ENCODE assay signal across 8 mouse cellular contexts in genomic region chr11:84827901-84828503, GRCm38 (mm10). TPM values are rescaled to one million over a fixed set of nuclear protein-coding genes. Genes with fewer than 3 reads are reported as not detected.
DNase-seq lines count a peak whose midpoint lies in the region; ATAC-seq and TF ChIP-seq lines count a peak whose summit lies in the region.

No protein-coding gene starts in this region.

- no peak; the same call in 1 of the 2 replicates for ATAC-seq in neural tube, embryonic 13.5 days (ENCODE audit: low read depth)
- ATAC-seq in CD4-positive, CD25-positive, alpha-beta regulatory T cell, adult 4 months: no peak

- H3K4me1 ChIP-seq in lung, adult 2 months (ENCODE audit: control insufficient read depth, insufficient read depth, low read length): peaks cover 4% of the 10 kb centered on the region; the same call in 1 of the 2 replicates
- peaks cover 66% of the 10 kb centered on the region for H3K4me1 ChIP-seq in erythroblast, embryonic 14.5 days (ENCODE audit: control insufficient read depth)
- peaks cover 22% of the 10 kb centered on the region for H3K4me1 ChIP-seq in neural tube, embryonic 13.5 days (replicated peaks)

- H3K9ac ChIP-seq in neural tube, embryonic 13.5 days: peak overlapping the region; percentile 76

- no peaks in the 10 kb centered on the region for H3K27me3 ChIP-seq in erythroblast, embryonic 14.5 days (ENCODE audit: control insufficient read depth)
- H3K27me3 ChIP-seq in neural tube, embryonic 13.5 days: no peaks in the 10 kb centered on the region

- no peak overlapping the region for H3K27ac ChIP-seq in neural tube, embryonic 13.5 days (replicated peaks)

- 47% methylated on average over 3 of the region's 3 CpGs for WGBS in lung, adult 2 months
- 46% methylated on average over 3 of the region's 3 CpGs for WGBS in neural tube, embryonic 13.5 days

- no peaks in the 10 kb centered on the region for H3K9me3 ChIP-seq in erythroblast, embryonic 14.5 days (ENCODE audit: control insufficient read depth, low read length)
- H3K9me3 ChIP-seq in neural tube, embryonic 13.5 days: no peaks in the 10 kb centered on the region

- peak overlapping the region; percentile 90 for H3K4me2 ChIP-seq in neural tube, embryonic 13.5 days

- DNase-seq in lung, adult 2 months: no peak
- DNase-seq in lung, postnatal 25 days (ENCODE audit: low spot score): no peak
- peak; percentile 23 to 27 for DNase-seq in kidney, postnatal 36 days
- no peak for DNase-seq in left cerebral cortex, adult 18-20 months (ENCODE audit: low spot score in 2 of 2)
- DNase-seq in right cerebral cortex, postnatal 25 days: no peak

- peak overlapping the region; percentile 89 for H3K4me3 ChIP-seq in lung, adult 2 months (replicated peaks; ENCODE audit: extremely low read depth, low read depth, low read length)
- H3K4me3 ChIP-seq in erythroblast, embryonic 14.5 days (replicated peaks): peak overlapping the region; percentile 86
- H3K4me3 ChIP-seq in neural tube, embryonic 13.5 days: peak overlapping the region; percentile 62

- TF ChIP-seq CTCF in lung, adult 2 months (IDR thresholded peaks at IDR 0.05; ENCODE audit: insufficient read depth, low read length): no peak

- no peak for TF ChIP-seq POLR2A in lung, adult 2 months (IDR thresholded peaks at IDR 0.05; ENCODE audit: borderline replicate concordance, extremely low read depth, low read depth, low read length)

- H3K36me3 ChIP-seq in erythroblast, embryonic 14.5 days (ENCODE audit: control insufficient read depth): peaks cover 100% of the 10 kb centered on the region
- H3K36me3 ChIP-seq in neural tube, embryonic 13.5 days: peaks cover 28% of the 10 kb centered on the region

RNA-seq across cellular contexts. Expression of gene Dhrs11, which starts 0.8 kb away (rescaled TPM):
- 19.5 and 21.3 TPM in 2 replicates for polyA plus RNA-seq in lung, adult 2 months (2012; rRNA removed)
- 45.7 and 48.5 TPM in 2 replicates for polyA plus RNA-seq in erythroblast, embryonic 14.5 days (2012)
- polyA plus RNA-seq in neural tube, embryonic 13.5 days (2015; fragmentation: Nextera tagmentation; extraction: Ambion mirVana): 7.5 and 7.8 TPM in 2 replicates
- total RNA-seq in left cerebral cortex, adult 18-20 months (2021): 1 to 10 TPM; 7.9 to 8.4 TPM
- 10 to 100 TPM in 1 of 2 experiments, 1 to 10 TPM in 1; 8.3 to 10.9 TPM for polyA plus RNA-seq in CD4-positive, CD25-positive, alpha-beta regulatory T cell, adult 4 months (2017; shearing (Covaris generic))

RNA-seq across cellular contexts. Expression of gene Mrm1, which starts 8.7 kb away (rescaled TPM):
- 7.2 and 8.7 TPM in 2 replicates for polyA plus RNA-seq in lung, adult 2 months (2012; rRNA removed)
- 2.5 and 2.6 TPM in 2 replicates for polyA plus RNA-seq in erythroblast, embryonic 14.5 days (2012)
- 8.7 and 10.5 TPM in 2 replicates for polyA plus RNA-seq in neural tube, embryonic 13.5 days (2015; fragmentation: Nextera tagmentation; extraction: Ambion mirVana)
- total RNA-seq in left cerebral cortex, adult 18-20 months (2021): 10 to 100 TPM; 17.4 to 17.5 TPM
- polyA plus RNA-seq in CD4-positive, CD25-positive, alpha-beta regulatory T cell, adult 4 months (2017; shearing (Covaris generic)): 10 to 100 TPM in 1 of 2 experiments, 1 to 10 TPM in 1; 6.8 to 12.1 TPM

RNA-seq across cellular contexts. Expression of gene Ggnbp2, which starts 42.6 kb away (rescaled TPM):
- 28.1 and 42.2 TPM in 2 replicates for polyA plus RNA-seq in lung, adult 2 months (2012; rRNA removed)
- 10.5 and 13.1 TPM in 2 replicates for polyA plus RNA-seq in erythroblast, embryonic 14.5 days (2012)
- polyA plus RNA-seq in neural tube, embryonic 13.5 days (2015; fragmentation: Nextera tagmentation; extraction: Ambion mirVana): 74.9 and 86.2 TPM in 2 replicates
- 10 to 100 TPM; 90.8 to 91.0 TPM for total RNA-seq in left cerebral cortex, adult 18-20 months (2021)
- polyA plus RNA-seq in CD4-positive, CD25-positive, alpha-beta regulatory T cell, adult 4 months (2017; shearing (Covaris generic)): 100 to 1,000 TPM in 1 of 2 experiments, 10 to 100 TPM in 1; 85.3 to 138 TPM

RNA-seq across cellular contexts. Expression of gene Myo19, which starts 51.9 kb away (rescaled TPM):
- 6.9 and 8.0 TPM in 2 replicates for polyA plus RNA-seq in lung, adult 2 months (2012; rRNA removed)
- 1.1 and 1.2 TPM in 2 replicates for polyA plus RNA-seq in erythroblast, embryonic 14.5 days (2012)
- polyA plus RNA-seq in neural tube, embryonic 13.5 days (2015; fragmentation: Nextera tagmentation; extraction: Ambion mirVana): 5.9 and 6.1 TPM in 2 replicates
- total RNA-seq in left cerebral cortex, adult 18-20 months (2021): 10 to 100 TPM; 11.1 to 17.1 TPM
- polyA plus RNA-seq in CD4-positive, CD25-positive, alpha-beta regulatory T cell, adult 4 months (2017; shearing (Covaris generic)): 1 to 10 TPM; 2.8 to 2.9 TPM

RNA-seq across cellular contexts. Expression of gene Pigw, which starts 52.1 kb away (rescaled TPM):
- polyA plus RNA-seq in lung, adult 2 months (2012; rRNA removed): 1.1 and 2.3 TPM in 2 replicates
- polyA plus RNA-seq in erythroblast, embryonic 14.5 days (2012): 0.11 and 0.14 TPM in 2 replicates
- 2.5 and 2.6 TPM in 2 replicates for polyA plus RNA-seq in neural tube, embryonic 13.5 days (2015; fragmentation: Nextera tagmentation; extraction: Ambion mirVana)
- total RNA-seq in left cerebral cortex, adult 18-20 months (2021): 1 to 10 TPM; 5.7 to 7.0 TPM
- 1 to 10 TPM; 1.6 to 2.5 TPM for polyA plus RNA-seq in CD4-positive, CD25-positive, alpha-beta regulatory T cell, adult 4 months (2017; shearing (Covaris generic))

Comparison
In these comparisons a context has a peak if more than half of its experiments do, and no peak if none do; other contexts are left out.
1. DNase-seq: peak in kidney, postnatal 36 days (2 of 2); none in lung, adult 2 months (single experiment), lung, postnatal 25 days (single experiment), left cerebral cortex, adult 18-20 months (0 of 2) and right cerebral cortex, postnatal 25 days (single experiment).
2. Peak in every context shown above with its lines, with median percentiles within 50 percentile points of each other: H3K4me3 ChIP-seq.